Comparison of ENCODE assay signal across 10 mouse cellular contexts in genomic region chr5:103423927-103424315, GRCm38 (mm10). TPM values are rescaled to one million over a fixed set of nuclear protein-coding genes. Genes with fewer than 3 reads are reported as not detected.
DNase-seq lines count a peak whose midpoint lies in the region; ATAC-seq and TF ChIP-seq lines count a peak whose summit lies in the region.
"Had no signal": no experiment of that assay in that cellular context is flagged by ENCODE, and none has a peak within 500 bp of the region (broad histone marks: within the 10 kb centered on the region; RNA-seq: fewer than 3 reads in every experiment).

No protein-coding gene starts in this region.

- H3K4me2 ChIP-seq in intestine, embryonic 15.5 days (replicated peaks) = peak overlapping the region; percentile 95
- peak overlapping the region; percentile 54 for H3K4me2 ChIP-seq in midbrain, embryonic 11.5 days

- DNase-seq in ES-E14 (ENCODE audit: low read depth, low spot score) = no peak
- no peak for DNase-seq in embryonic facial prominence, embryonic 10.5 days (ENCODE audit: low spot score)
- no peak for DNase-seq in midbrain, embryonic 11.5 days (ENCODE audit: low spot score, missing footprints)
- no peak for DNase-seq in cerebellum, adult 11 months
- no peak for DNase-seq in thymus, postnatal 10 days (ENCODE audit: low spot score in 2 of 2)
- DNase-seq in right cerebral cortex, adult 2 months (ENCODE audit: low spot score in 2 of 2) = no peak
- DNase-seq: cerebellum, adult 9-10 months; right cerebral cortex, postnatal 4 days had no signal

- no peaks in the 10 kb centered on the region for H3K9me3 ChIP-seq in ES-E14 (ENCODE audit: control insufficient read depth, insufficient read depth, low read depth, low read length)
- no peaks in the 10 kb centered on the region for H3K9me3 ChIP-seq in embryonic facial prominence, embryonic 10.5 days
- no peaks in the 10 kb centered on the region for H3K9me3 ChIP-seq in intestine, embryonic 15.5 days
- no peaks in the 10 kb centered on the region for H3K9me3 ChIP-seq in midbrain, embryonic 11.5 days (ENCODE audit: control insufficient read depth, low read length)

- WGBS in embryonic facial prominence, embryonic 10.5 days = 3% methylated on average over 5 of the region's 5 CpGs
- WGBS in intestine, embryonic 15.5 days = 22% methylated on average over 5 of the region's 5 CpGs
- WGBS in midbrain, embryonic 11.5 days = 3% methylated on average over 5 of the region's 5 CpGs

- no peaks in the 10 kb centered on the region for H3K36me3 ChIP-seq in ES-E14 (ENCODE audit: control insufficient read depth, insufficient read depth, low read length, poor library complexity, severe bottlenecking)
- H3K36me3 ChIP-seq in embryonic facial prominence, embryonic 10.5 days (replicated peaks) = no peaks in the 10 kb centered on the region
- no peaks in the 10 kb centered on the region for H3K36me3 ChIP-seq in intestine, embryonic 15.5 days
- H3K36me3 ChIP-seq in midbrain, embryonic 11.5 days (ENCODE audit: control insufficient read depth, insufficient read depth, low read length) = no peaks in the 10 kb centered on the region

- peak overlapping the region; percentile 33; the same call in 1 of the 2 replicates for H3K27ac ChIP-seq in ES-E14 (ENCODE audit: insufficient read depth, low read depth, low read length, poor library complexity, severe bottlenecking)
- peak overlapping the region; percentile 75 for H3K27ac ChIP-seq in embryonic facial prominence, embryonic 10.5 days (replicated peaks)
- 0 out of 2 replicates have a peak overlapping the region, but pooled peaks have one; percentile 56 for H3K27ac ChIP-seq in intestine, embryonic 15.5 days
- peak overlapping the region; percentile 80; the same call in 1 of the 2 replicates for H3K27ac ChIP-seq in midbrain, embryonic 11.5 days (ENCODE audit: low read depth, low read length)
- H3K27ac ChIP-seq: macrophage had no signal

- H3K4me3 ChIP-seq in ES-E14 (ENCODE audit: insufficient read depth in 1 of 2, low read depth in 1 of 2, low read length in 2 of 2, poor library complexity in 1 of 2, severe bottlenecking in 1 of 2) = no peak overlapping the region
- peak overlapping the region; percentile 95 for H3K4me3 ChIP-seq in embryonic facial prominence, embryonic 10.5 days
- H3K4me3 ChIP-seq in intestine, embryonic 15.5 days (replicated peaks) = no peak overlapping the region
- H3K4me3 ChIP-seq in midbrain, embryonic 11.5 days (ENCODE audit: low read depth, low read length) = peak overlapping the region; percentile 60

- no peak for ATAC-seq in intestine, embryonic 15.5 days
- ATAC-seq in midbrain, embryonic 11.5 days (ENCODE audit: low FRiP score) = no peak

- in situ Hi-C loops in ES-E14 (cut with MboI; ENCODE audit: low sequenced_read_pairs in 2 of 2, unreplicated experiment in 2 of 2) = no loop called here

- no peak overlapping the region for H3K9ac ChIP-seq in ES-E14 (ENCODE audit: insufficient read depth, low read depth, low read length, poor library complexity, severe bottlenecking)
- H3K9ac ChIP-seq in intestine, embryonic 15.5 days = no peak overlapping the region
- H3K9ac ChIP-seq in midbrain, embryonic 11.5 days (ENCODE audit: low read length) = no peak overlapping the region

- H3K27me3 ChIP-seq in embryonic facial prominence, embryonic 10.5 days (replicated peaks; ENCODE audit: low read depth, poor library complexity, severe bottlenecking) = peaks cover 19% of the 10 kb centered on the region
- H3K27me3 ChIP-seq in intestine, embryonic 15.5 days (replicated peaks) = no peaks in the 10 kb centered on the region
- H3K27me3 ChIP-seq in midbrain, embryonic 11.5 days (ENCODE audit: control insufficient read depth, insufficient read depth, low read length) = peaks cover 2% of the 10 kb centered on the region; the same call in 1 of the 2 replicates

- H3K4me1 ChIP-seq in ES-E14 (ENCODE audit: control insufficient read depth in 2 of 2, insufficient read depth in 2 of 2, low read length in 2 of 2, poor library complexity in 1 of 2) = peaks cover 5 to 17% of the 10 kb centered on the region in 2 experiments; a peak in 3 of 4 replicates
- H3K4me1 ChIP-seq in embryonic facial prominence, embryonic 10.5 days = peaks cover 69% of the 10 kb centered on the region
- H3K4me1 ChIP-seq in intestine, embryonic 15.5 days (replicated peaks) = peaks cover 18% of the 10 kb centered on the region
- H3K4me1 ChIP-seq in midbrain, embryonic 11.5 days (ENCODE audit: control insufficient read depth, insufficient read depth, low read length) = peaks cover 23% of the 10 kb centered on the region

TF ChIP-seq in ES-E14, 5 proteins besides CTCF, POLR2A, EP300 and RAD21:
- no peak for TF ChIP-seq CHD2 (IDR thresholded peaks at IDR 0.05; ENCODE audit: low read depth, low read length)
- no peak for TF ChIP-seq MAFK (IDR thresholded peaks at IDR 0.05; ENCODE audit: insufficient read depth, low read depth, low read length)
- no peak for TF ChIP-seq HCFC1 (IDR thresholded peaks at IDR 0.05; ENCODE audit: borderline replicate concordance, insufficient read depth, low read length)
- TF ChIP-seq ZC3H11A (IDR thresholded peaks at IDR 0.05; ENCODE audit: borderline replicate concordance, low read depth, low read length) = no peak
- TF ChIP-seq ZNF384 (IDR thresholded peaks at IDR 0.05; ENCODE audit: low read depth, low read length) = no peak

RNA-seq across cellular contexts. Expression of gene Ptpn13, which starts 1.1 kb away (rescaled TPM):
- total RNA-seq in ES-E14 (2012; rRNA removed) = 11.9 and 12.6 TPM in 2 replicates
- polyA plus RNA-seq in embryonic facial prominence, embryonic 10.5 days (2016; fragmentation: Nextera tagmentation; extraction: Ambion mirVana) = 15.6 and 18.8 TPM in 2 replicates
- 5.5 TPM in 2 replicates for polyA plus RNA-seq in intestine, embryonic 15.5 days (2015; fragmentation: Nextera tagmentation; extraction: Ambion mirVana)
- polyA plus RNA-seq in midbrain, embryonic 11.5 days (2014; fragmentation: Nextera tagmentation; extraction: Ambion mirVana) = 15.0 and 18.1 TPM in 2 replicates
- polyA plus RNA-seq: macrophage had no signal

Comparison
In these comparisons a context has a peak if more than half of its experiments do, and no peak if none do; other contexts are left out.
1. H3K4me3 ChIP-seq: peak in embryonic facial prominence, embryonic 10.5 days (single experiment) and midbrain, embryonic 11.5 days (single experiment); none in ES-E14 (0 of 2) and intestine, embryonic 15.5 days (single experiment).
2. Peak in every context shown above with its lines, with median percentiles within 50 percentile points of each other: H3K27ac ChIP-seq.